Mouse (Mus musculus) embryo, embryonic 11 days (tissue): ENCODE measurements around the gene Mlxip.

ENCODE experiments used
- DNase-seq: peaks from one replicate; pipeline ENCODE4 v3.0.0-alpha.2; 2015

The Mlxip gene

DNA sequence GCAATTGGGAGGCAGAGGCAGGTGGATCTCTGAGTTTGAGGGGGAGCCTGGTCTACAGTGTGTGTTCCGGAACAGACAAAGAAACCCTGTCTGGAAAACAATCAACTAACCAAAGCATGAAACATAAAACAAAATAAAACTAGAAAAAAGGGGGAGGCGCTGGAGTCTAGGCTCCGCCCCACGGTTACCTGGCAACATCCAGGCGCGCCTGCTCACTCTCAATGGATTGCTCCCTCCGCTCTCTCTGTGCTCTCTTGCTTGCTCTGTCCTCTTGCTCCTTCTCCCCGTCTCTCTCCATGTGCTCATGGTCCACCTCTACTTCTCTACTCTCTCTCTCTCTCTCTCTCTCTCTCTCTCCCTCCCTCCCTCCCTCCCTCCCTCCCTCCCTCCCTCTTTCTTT is 11.9 kb upstream of the Mlxip start:
- no peak for DNase-seq

DNA sequence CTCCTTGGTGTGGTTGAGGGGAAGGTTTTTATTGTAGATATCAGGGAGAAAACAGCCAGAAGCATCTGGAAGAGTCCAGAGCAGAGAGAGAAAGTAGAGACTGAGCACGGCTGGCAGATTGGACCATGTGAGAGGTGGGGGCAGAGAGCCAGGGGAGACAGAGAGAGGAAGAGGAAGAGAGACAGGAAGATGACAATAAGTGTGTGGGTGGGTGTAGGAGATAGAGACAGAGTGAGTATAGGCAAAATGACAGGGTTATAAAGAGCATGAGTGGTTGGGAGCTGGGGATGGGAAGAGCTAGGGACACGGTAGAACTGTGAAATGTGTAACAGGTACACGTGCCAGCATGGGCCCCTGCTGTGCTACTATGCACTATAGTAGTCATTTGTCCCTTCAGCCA is 6.1 kb upstream of the Mlxip start:
- no peak for DNase-seq

DNA sequence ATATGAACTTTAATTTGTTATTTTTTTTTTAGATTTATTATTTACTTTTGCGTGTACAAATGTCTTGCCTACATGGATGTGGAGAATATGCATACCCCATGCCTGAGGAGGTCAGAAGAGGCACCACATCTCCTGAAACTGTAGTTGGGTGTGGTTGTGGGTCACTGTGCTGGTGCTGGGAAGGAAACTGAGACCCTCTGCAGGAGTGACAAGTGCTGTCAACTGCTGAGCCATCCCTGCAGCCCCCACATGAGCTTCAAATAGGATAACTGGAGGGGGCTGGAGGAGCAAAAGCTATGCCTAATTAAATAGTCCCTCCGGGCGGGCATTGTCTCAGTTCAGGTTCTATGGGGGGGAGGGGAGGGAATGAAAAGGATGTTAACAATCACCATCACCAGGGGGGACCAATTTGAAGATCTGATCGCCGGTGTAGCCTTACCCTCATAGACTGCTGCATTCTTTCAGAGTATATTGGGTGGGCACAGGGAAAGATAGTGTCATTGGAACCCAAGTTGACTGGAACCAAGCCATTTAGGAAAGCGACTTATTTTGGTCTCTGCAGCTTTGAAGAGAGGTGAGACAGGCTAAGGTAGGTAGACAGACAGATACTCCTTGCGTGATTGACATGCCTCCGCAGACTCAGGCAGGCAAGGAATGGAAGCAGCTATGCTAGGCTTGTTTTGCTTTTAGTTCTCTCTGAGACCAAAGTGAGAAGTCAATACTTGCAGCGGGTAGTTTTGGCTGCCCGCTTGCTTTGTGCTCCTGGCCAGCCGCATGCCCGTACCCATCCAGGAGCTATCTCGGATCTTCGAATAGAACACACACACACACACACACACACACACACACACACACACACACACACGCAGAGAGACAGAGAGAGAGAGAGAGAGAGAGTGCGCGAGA is 3.8 kb upstream of the Mlxip start:
- no peak for DNase-seq

DNA sequence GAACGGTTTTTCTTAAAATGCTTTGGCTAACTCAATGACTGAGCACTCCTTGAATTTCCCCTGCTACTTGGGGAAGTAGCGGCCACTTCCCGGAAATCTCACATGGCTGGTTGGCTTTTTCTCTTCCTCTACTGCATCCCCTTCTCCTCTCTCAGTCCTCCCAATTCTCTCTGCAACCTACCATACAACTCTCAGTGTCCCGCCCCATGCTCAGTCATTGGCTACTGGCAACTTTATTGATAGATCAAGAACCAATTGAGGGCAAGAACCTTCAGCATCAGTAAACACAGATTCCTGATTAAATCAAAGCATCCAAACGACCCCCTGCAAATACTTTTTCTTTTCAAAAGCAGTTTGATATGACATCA is 3.2 kb upstream of the Mlxip start:
- peak; percentile 74 for DNase-seq

DNA sequence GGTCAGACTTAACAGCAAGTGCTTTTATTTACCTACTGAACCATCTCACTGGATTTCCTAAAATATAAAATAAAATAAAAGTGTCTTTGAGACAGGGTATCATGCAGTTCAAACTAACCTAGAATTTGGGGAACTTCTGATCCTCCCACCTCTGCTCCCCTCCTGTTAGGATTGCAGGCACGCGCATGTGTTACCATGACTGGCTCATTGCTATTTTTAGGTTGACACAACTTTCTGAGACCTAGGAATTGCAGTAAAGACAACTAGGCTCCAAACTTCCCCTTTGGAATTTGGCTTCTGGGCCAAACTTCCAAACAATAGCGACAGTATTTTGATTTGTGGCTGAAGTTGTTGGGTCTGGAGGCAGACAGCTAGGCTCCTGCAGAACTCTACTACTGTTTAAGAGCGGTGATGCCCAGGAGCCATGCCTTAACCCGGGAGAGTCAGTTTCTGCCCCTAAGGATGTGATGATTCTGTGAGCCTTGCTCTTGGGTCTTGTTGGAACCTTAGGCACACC is 754 bp upstream of the Mlxip start:
- no peak for DNase-seq

DNA sequence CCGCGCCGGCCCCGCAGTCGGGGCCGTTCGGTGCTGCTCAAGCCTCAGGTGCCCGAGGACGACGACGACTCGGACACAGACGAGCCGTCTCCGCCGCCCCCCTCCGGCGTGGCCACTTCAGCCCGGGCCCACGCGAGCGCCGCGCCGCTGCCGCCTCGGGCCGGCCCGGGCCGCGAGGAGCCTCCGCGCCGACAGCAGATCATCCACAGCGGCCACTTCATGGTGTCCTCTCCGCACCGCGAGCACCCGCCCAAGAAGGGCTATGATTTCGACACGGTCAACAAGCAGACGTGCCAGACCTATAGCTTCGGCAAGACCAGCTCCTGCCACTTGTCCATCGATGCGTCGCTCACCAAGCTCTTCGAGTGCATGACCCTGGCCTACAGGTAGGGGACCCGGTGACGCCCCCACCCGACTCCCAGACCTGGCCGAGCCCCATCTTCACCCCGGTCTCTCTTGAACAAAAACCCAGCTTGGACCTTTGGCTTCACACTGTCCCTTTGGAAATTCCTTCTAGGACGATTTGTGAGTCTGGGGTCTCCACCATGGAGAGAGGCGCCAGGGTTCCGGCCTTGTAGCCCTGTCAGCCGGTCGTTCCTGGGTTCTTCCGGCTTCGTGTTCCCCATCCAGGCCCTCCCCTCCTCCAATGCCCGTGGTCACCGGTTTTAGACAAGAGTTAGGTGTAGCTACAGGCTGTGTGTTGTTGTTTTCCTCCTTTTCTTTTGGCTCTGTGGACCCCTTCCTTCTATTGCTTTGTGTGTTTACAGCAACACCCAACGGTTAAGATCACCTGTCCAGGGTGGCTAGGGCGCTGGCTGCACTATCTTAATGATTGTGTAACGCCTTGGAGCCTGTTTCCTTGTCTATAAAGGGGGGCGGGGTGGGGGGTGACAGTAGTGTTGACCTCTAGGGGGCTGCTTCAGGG is 621 bp downstream of the Mlxip start:
- DNase-seq: peak; percentile 55

DNA sequence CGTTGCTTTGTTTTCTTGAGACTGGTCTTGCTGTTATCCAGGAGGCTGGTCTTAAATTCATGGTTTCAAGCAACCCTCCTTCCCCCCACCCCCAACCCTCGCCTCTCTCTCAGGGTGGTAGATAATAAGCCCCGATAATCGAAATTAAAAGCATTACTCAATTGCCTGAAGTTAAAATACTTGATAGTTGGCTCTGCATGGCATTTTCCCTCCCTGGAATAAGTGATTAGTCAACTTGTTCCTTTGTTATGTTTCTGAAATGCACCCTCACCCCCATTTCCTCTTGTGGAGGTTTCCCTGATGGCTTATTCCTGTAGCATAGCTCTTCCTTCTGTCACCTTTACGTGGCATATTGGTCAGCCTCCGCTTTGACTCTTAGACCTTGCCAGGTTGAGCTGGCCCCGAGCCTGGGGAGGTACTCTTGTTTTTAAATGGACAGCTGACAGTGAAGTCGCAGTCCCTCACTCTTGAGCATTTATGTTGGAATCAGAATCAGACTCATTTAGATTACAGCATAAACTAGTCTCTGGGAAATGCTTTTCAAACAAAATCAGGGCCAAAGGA is 2.4 kb downstream of the Mlxip start:
- no peak for DNase-seq

DNA sequence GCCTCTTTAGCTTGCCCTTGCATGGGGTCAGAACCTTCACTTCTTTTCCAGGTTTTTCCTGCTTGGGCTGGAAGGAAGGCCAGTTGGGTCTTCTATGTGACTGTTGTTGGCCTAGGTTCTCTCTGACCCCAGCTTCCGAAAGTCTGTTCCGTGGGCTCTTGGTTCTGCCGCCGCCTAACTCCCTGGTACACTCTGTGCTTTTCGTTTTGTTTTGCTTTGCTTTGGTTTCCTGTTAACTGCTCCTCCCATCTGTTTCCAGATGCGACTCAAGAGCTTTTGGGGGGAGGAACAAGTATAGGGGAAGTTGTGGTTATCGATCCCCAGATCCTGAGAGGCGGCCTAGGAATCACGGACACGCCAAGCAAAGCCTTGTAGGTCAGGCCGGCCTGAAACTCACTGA is 3.2 kb downstream of the Mlxip start:
- DNase-seq: no peak

DNA sequence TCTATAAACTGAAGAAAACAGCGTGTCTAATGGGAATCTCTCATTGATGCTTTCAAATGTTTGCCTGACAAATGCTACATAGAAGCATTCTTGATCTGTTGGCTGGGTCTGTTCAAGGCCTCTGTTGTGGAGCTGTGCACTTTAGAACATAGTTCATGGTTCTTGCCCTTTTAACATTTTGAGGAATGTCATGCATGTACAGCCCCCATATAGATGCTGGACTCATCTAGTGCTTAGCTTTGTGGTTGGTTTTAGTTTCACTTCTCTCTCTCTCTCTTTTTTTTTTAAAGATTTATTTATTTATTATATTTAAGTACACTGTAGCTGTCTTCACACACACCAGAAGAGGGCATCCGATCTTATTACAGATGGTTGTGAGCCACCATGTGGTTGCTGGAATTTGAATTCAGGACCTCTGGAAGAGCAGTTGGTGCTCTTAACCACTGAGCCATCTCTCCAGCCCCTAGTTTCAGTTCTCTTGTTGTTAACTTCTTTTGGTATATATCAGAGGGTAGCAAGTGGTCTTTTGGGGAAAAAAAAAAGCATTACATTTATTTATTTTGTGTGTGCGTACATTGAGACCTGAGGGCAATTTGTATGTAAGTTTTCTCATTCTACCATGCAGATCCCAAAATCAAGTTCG is 4.4 kb downstream of the Mlxip start:
- DNase-seq: no peak

DNA sequence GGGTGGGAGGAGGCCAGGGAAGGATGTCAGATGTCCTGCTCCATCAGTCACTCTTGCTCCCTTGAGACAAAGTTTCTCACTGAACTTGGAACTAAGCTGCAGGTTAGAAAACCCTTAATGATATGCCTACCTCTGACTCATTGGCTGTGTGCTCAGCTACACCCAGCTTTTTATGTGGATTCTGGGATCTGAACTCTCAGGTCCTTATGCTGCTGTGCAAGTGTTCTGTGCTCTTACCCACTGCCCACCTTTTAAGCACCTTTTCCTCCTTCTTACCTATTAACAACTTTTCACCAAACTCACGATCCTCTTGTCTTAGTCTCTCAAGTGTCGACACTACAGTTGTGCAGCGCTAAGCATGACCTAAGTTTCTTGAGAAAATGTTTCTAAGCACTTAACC is 9.9 kb downstream of the Mlxip start:
- DNase-seq: no peak

DNA sequence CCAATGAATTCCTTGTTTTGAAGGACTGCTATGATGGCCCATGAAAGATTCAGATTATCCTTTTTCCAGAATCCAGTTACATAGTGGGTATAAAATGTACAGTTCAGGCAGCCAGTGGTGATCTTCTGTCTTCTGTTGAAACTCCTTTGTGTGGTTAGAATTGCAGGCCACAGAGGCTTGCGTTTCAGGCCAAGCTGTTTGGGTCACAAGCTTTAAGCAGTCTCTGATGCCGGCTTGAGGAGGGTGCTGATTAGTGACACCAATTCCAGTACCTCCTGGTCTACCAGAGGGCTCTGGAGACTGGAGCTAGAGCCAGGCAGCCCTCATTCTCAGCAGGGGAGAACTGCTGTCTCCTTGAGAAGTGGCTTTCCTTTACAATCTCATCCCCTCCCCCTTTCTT is 12.4 kb downstream of the Mlxip start:
- DNase-seq: no peak

DNA sequence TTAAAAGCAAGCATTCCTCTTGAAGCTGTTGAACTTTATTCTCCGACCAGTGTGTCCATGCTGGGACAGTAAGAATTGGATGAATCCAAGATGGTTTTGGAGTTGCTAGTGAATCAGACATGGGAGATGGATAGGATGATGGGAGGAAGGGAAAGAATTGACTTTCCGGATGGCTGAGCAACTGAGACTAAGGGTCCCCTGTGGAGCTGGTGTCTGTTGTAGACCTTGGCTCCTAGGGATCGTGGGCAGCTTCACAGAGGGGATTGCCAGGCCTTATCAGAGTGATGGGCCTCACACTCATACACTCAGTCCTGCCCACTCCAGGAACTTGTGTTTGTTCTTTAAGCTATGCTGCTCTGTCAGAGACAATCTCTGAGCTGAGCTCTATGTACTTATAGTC is 13.6 kb downstream of the Mlxip start:
- DNase-seq: no peak

DNA sequence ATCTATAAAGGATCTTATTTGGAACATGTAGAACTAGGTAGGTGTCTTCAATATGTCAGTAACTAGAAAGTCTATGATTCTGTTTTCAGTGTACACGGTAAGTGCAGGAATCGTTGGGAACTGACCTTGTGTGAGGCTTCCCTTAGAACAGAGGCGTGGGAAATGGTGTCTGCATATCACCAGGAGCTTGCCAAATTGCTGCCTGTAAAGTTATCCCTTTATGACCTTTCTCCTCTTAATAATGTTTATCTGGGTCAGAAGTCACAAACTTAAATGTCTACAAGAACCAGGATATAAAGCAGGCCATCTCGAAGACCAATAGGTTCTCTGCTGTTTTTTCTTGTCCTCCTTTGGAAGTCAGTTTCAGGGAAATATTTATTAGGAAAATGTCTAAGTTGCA is 17.6 kb downstream of the Mlxip start:
- DNase-seq: no peak

DNA sequence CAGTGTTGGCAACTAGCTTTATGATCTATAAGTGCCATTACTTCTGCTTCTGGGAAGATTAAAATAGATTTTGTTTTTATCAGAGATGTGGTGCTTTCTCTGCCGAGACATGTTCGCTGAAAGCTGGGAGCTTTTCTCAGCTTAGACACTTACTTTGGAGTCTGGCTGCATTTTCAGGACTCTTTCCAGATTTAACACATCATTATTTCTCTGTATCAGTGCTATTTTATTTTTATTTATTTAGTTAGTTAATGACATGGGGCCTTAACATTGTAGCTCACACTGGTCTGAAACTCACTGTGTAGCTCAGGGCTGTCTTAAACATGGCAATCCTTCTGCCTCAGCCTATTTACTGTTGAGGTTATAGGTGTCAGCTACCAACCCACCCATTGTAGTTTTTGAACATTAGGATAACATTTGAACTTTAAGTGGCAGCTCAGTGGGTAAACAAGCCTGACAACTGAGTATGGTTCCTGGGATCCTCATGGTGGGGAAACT is 19.3 kb downstream of the Mlxip start:
- DNase-seq: no peak

DNA sequence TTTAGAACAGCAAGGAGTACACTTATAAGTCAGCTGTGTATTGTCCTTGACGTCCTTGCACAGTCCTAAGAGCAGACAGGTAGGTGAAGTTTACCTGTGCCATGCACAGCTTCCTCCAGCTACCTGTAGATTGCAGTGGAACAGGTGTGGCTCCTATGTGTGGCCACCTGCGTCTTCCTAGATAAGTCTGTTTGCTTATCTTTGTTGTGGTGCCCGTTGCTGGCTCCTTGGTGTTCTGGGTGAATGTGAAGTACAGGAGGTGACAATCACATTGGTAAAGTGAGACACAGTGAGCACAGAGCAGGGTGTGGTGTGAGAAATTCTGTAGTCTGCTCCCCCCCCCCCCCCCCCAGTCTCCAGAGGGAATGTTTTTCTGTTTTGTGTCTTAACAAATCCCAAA is 21.6 kb downstream of the Mlxip start:
- DNase-seq: no peak

DNA sequence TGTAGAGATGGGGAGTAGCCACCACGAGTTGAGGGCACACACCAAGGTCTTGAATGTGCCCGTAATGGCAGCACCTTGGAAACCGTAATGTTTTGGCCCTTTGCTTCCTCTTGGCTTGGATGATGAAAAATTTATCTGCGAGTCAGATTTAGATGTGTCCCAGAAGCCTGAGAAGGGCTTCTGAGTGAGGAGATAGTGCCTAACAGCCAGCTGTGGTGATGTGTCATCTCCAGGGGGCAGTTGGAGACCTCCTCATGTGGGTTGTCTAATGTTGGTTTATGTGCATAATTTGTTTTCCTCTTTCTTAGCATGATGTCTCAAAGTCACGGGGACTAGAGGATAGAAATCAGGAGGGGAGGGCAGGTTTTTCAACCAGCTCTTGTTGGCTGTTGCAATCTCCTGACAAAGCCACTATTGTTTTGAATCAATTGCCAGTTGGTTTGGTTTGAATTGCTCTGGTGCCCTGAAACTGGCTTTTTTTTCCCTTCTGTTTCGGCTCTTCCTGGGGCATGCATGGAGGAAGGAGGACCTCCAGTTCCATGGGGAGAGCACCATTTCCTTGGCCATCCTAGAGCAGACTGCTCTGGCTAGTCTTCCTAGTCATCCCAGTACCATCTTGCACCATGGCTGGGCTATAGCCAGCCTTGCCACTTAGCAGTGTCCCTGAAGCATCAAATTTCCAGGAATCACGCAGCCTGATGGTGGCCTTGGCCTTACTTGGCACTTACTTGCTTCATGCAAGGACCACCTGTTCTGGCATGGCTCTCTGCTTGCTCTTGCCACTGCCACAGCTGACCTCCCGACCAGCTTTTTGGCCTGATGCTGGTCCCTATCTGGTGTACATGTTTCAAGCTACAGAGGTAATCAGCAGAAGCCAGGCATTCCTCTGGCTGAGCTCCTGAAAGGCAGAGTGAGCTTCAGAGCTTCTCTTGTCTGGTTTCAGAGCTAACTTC is 22.2 kb downstream of the Mlxip start:
- no peak for DNase-seq

DNA sequence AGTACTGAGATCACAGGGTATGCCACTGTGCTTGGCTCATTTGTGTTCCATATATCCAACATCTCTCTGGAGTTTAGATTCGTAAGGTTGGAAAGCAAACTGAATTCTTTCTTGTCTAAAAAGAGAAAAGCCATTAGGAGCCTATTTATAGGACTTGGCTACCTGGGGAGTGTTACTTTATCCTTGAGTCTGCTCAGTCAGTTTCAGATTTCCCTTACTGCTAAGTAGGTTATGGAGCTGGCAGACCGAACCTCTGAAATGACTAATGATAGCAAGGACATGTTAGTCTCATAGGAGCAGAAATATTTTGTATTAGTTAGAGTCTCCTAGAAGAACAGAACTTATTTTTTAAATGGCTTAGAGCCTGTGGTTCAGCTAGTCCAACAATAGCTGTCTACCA is 29.3 kb downstream of the Mlxip start:
- no peak for DNase-seq

DNA sequence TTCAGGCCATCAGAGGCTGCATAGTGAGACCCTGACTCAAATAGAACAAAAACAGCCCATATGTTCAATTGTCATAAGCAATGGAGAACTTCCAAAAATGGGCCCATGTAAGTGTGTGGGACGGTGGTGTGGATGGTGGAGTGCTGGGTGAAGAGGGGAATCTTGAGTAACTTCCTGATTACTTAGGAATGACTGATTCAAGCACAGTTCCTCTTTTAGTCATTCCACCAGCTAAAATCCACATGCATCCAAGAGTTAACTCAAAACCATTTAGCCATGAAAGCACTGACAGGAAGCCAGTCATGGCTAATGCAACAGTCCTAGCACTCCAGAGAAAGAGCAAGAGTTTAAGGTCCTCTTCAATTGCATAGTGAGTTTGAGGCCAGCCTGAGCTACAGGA is 33.0 kb downstream of the Mlxip start:
- DNase-seq: no peak

DNA sequence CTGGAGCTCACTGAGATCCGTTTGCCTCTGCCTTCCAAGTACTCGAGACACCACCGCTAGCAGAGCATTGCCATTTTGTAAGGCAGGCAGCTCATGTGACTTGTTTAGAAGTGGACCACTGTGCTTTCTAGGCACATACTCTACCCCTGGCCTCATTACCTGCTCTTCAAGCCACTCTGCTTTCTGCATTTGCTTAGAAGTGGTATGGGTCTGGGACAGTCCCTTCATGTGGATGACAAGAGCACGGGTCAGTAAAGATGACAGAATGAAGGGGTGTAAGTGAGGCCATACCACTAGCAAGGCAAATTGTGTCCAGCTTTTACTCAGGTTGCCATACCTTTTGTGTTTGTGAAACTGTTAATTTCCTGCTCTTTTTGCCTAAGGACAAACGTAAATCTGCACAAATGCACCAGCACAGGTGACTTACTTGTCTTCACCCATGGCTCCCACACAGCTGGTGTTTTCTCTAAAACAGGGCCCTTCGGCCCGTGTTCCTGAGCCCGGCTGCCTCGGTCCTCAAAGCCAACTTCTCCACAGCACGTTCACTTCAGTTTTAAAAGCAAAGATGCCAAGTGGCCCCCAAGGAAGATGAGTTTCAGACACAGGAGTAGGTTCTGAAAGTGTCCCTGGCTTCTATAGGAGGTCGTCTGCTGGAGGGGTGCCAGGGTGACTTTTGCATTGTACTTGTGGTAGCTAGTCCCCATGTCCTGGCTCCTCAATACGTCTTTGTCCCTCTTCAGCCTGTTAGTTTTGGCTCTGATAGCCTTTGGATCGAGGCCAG is 37.1 kb downstream of the Mlxip start:
- DNase-seq: no peak

DNA sequence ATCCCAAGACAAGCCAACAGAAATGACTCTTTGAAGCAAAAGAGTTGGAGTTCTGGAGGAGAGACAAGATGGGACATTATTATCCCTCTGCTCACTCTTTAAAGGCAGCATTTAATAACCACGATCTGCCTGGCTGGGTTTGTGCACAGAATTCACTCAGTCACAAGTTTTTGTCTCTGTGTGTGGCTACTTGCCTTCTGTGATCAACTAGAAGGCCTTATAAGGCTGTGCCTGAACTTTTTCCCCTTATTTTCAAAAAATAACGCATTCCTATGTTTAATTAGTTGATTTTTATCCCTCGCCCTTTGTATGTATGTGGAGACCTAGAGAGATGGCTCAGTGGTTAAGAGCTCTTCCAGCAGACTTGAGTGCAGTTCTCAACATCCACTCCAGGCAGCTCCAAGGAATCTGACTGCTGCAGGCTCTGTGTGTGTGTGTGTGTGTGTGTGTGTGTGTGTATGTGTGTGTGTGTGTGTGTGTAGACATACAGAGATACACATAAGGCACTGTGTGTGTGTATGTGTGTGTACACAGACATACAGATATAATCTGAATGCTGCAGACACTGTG is 37.8 kb downstream of the Mlxip start:
- DNase-seq: no peak
